Mouse (Mus musculus) cerebellum, adult 18-20 months (tissue): ENCODE data around the gene Caskin1.
A peak's percentile ranks its signal among the peaks of the same experiment; 100 is the strongest.

Experiments
- DNase-seq, 2 experiments: peaks; one replicate each; pipeline ENCODE4 v3.0.0; 2021

The Caskin1 gene

DNA sequence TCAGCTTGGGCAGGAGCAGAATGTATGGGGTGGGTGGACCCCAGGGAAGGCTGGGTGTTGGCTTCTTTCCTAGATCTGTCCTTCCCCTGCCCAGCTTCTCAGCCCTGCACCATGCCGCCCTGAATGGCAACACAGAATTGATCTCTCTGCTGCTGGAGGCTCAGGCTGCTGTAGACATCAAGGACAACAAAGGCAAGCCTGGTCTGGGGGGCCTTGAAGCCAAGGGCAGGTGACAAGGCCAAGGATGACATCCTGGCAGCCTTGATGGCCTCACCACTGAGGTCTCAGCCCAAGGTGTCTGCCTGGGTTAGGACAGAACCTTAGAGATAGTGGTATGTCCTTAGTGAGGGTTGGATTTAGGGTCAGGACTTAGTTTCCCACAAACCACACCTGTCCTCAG is 7.6 kb downstream of the Caskin1 start:
- DNase-seq, result no peak

- no peak for DNase-seq
Measured at GRCm38 (mm10) chr17:24502208-24502607, 13.8 kb downstream of the Caskin1 start.

DNA sequence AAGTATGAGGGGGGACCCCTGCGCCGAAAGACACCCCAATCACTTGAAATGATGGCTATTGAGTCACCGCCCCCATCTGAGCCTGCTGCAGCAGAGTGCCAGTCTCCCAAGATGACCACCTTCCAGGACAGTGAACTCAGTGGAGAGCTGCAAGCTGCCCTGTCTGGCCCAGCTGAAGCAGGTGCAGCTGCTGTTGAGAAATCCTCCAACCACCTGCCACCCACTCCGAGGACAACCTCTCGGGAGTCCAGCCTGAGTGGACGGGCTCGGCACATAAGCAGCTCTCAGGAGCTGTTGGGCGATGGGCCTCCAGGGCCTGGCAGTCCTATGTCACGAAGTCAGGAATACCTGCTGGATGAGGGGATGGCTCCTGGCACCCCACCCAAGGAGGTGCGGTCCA is 15.7 kb downstream of the Caskin1 start:
- DNase-seq, result no peak

DNA sequence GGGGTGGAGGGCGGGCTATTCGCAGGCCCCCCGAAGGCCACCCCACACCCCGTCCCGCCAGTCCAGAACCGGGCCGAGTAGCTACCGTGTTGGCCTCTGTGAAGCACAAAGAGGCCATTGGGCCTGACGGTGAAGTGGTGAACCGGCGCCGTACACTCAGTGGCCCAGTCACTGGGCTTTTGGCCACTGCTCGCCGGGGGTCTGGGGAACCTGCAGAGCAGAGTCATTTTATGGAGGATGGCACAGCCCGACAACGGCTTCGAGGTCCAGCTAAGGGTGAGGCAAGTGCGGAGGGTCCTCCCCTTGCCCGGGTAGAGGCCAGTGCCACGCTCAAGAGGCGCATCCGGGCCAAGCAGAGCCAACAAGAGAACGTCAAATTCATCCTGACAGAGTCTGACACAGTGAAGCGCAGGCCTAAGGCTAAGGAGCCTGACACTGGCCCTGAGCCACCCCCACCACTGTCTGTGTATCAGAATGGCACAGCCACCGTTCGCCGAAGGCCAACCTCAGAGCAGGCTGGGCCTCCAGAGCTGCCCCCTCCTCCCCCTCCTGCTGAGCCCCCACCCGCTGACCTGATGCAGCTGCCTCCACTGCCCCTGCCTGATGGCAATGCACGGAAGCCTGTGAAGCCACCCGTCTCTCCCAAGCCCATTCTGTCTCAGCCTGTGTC is 17.0 kb downstream of the Caskin1 start:
- DNase-seq, result no peak

GRCm38 (mm10) chr17:24506332-24507070 is 18.1 kb downstream of the Caskin1 start:
- DNase-seq, result peak; percentile 67 to 69

DNA sequence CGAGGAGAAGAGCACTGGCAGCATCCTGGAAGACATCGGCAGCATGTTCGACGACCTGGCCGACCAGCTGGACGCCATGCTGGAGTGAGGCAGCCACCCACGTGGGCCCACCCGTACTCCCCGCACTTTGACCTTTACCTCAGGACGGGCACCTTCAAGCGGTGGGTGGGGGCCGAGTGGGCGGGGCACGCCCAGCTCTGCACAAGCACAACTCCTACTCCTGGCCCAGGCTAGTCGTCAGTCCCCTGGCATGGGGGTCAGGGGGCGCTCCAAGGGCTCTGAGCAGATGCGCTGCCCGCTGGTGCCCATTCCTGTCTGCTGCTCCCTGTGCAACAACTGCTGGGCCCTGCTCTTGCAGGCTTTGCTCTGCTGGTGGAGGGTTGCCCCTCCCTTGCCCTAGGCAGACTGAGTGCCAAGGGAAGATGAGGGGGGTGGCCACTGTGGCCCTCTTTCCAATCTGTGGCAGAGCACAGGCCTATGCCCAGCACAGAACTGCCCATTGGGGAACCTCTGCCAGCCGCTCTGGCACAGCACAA is 18.8 kb downstream of the Caskin1 start:
- DNase-seq, result no peak

DNA sequence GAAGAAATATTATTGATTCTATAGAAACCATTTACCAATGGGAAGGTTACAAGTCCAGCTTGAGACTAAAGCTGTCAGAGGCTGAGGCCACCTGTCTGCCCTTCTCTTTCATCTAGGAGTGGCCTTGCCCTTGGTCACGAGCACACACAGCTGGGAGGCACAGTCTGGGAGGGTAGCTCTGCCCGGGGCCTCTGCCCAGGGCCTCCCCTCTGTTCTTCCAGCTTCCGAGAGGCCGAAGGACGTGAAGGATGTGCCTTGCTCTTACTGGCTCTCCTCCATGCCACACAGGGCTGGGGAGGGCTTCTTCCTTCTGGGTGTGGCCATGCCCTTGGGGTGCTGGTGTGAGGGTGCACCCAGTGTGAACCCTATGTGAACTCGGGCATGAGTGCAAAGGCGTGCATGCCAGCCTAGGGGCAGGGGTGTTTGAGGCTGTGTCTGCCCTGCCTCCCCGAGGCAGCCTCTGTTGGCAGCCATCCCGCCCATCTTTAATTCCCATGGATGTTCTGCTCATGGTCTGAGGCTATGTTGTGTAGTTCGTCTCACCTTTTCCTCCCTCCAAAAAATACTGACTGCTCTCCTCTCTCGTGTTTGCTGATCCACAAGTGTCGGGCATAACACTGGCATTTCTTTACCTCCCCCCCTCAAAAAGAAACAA is 19.5 kb downstream of the Caskin1 start:
- DNase-seq, result no peak

DNA sequence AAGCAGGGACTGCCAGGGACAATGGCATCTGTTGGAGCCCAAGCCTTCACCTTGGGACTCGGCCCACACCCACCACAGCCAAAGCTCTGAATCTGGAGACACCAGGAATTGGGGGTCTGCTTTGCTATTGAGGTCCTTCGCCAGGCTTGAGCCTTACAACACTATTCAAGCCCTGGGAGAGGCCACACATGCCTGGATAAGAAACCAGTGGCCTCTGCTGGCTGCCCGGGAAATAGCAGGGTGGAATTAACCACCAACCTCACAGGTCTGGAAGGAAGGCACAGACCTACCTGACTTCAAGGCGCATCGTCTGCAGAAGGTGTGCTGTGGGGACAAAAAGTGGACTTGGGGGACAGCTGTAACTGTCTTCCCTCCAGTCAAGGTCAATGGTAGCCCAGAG is 25.2 kb downstream of the Caskin1 start:
- peak; percentile 70 to 71 for DNase-seq

GRCm38 (mm10) chr17:24514270-24515257 is 26.2 kb downstream of the Caskin1 start:
- DNase-seq, result no peak

DNA sequence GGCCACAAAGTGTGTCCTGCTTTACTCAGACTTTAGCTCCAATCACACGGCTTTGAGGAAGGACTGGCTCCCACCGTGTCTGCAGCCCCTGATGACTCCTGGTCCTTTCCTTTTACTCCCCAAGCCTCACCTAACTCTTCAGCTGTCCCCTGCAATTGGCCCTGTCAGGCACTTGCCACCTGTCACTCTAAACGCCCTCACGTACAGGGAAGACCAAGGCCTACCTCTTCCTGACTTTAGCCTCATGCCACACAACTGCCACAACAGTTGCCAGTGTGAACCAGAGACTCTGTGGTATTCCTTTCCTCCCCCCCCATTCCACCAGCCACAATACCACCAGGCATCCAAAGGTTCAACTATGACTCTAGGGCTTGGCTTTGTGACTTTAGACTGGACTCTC is 32.0 kb downstream of the Caskin1 start:
- DNase-seq, result no peak

DNA sequence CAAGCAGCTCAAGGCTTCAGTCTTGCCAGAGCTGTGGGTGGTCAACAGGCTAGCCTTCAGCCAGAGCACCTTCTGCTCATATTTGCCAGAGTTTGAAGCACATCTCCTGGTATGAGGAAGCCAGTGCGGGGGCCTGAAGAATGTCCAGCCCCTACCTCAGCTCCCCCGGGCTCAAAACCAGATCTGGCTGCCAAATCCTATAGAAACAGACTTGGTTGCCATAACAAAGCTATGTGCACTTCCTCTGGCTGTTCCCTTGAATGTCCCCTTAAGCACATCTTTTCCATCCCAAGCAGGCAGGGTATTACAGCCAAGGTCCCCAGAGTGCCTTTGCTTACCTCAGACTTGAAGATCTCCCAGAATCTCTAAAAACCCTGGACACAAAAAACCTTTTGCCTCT is 36.3 kb downstream of the Caskin1 start:
- no peak for DNase-seq

GRCm38 (mm10) chr17:24527315-24527714 is 38.9 kb downstream of the Caskin1 start:
- DNase-seq, result no peak

- peak; percentile 92 to 98 for DNase-seq
Measured at GRCm38 (mm10) chr17:24527723-24528559, 39.5 kb downstream of the Caskin1 start, which contains the start of gene Traf7. TSS of gene Traf7 (minus strand) at chr17:24527938.

- no peak for DNase-seq
Measured at GRCm38 (mm10) chr17:24528560-24528918, 40.1 kb downstream of the Caskin1 start.

- peak; percentile 59 to 77 for DNase-seq
Measured at GRCm38 (mm10) chr17:24529007-24529451, 40.6 kb downstream of the Caskin1 start.

GRCm38 (mm10) chr17:24529883-24530282 is 41.5 kb downstream of the Caskin1 start:
- DNase-seq, result no peak

GRCm38 (mm10) chr17:24530361-24531050 is 42.1 kb downstream of the Caskin1 start:
- no peak for DNase-seq

GRCm38 (mm10) chr17:24531064-24531463 is 42.7 kb downstream of the Caskin1 start:
- DNase-seq, result no peak

DNA sequence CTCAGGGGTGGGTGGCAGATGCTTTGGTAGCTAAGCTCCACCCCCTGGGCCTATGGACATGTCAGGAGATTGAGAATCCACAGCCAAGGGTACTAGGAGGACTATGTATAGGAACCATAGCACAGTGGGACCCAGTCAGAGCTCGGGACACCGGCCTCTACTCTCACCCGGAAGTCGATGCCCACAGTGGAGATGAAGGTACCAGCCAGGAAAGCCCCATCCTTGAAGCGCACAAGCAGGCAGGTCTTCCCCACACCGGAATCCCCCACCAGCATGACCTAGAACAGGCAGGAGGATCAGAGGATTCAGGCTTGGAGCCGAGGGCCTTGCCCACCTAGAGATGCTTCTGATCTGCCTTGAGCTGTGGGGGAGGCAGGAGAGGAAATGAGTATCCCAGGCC is 43.6 kb downstream of the Caskin1 start:
- DNase-seq, result no peak

DNA sequence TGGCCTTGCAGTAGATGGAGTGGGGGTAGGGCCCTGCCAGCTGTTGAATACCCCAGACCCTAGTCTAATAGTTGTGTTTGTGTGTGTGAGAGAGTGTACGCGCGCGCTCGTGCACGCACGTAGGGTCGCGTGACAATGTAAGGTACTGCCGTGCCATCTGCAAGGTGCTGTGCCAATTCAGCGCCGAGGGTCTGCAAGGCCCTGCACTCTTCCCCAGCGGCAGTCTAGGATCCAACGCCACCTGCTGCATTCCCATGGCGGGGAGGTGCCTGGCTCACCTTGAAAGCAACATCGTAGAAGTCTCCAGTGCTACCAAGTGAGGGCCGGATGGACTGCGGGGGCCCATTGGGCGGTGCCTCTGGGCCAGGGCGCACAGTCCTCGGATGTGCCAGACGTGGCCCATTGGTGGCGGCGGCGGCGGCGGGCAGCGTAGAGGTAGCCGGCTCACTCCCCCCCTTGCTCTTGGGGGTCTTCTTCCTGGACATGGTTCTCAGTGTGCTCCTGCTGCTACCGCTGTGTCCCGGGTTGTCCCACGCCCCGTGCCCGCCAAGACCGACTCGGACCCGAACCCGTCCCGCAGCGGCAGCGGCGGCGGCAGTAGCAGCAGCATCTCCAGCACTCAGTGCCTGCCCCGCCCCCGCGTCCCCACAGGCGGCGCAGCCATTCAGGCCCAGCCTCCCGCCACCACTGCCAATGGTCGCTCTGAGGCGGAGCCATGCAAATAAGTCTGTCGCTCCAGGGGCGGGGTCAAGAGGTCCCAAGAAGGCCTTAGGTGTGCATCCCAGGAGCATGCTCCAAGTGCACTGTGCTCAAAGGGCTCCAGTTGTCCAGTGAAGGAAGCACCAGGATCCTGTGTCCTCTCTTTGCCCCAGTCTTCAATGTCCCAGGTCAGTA is 44.9 kb downstream of the Caskin1 start:
- DNase-seq, result peak; percentile 93 to 97
